Mouse (Mus musculus): ENCODE measurements around the gene Krt14. TPM values are rescaled to one million over a fixed set of nuclear protein-coding genes. Genes with fewer than 3 reads are reported as not detected.

Krt14 gene
- polyA plus RNA-seq, 1 experiment from 2014 or later = 0.36 TPM

Other genes with a start within 250 kb of the Krt14 start
- gene Krtap29-1, start 228.5 kb downstream of the Krt14 start, polyA plus RNA-seq (2014; fragmentation: Nextera tagmentation; extraction: Ambion mirVana) = not detected in 2 replicates
- 0.24 TPM in 1 of 2 replicates, not detected in the other for gene Krtap16-1, start 221.0 kb downstream of the Krt14 start, polyA plus RNA-seq (2014; fragmentation: Nextera tagmentation; extraction: Ambion mirVana)
- gene Krtap17-1, start 213.6 kb downstream of the Krt14 start, polyA plus RNA-seq (2014; fragmentation: Nextera tagmentation; extraction: Ambion mirVana) = 0.56 and 0.86 TPM in 2 replicates
- not detected in 2 replicates for gene Krt33a, start 191.3 kb downstream of the Krt14 start, polyA plus RNA-seq (2014; fragmentation: Nextera tagmentation; extraction: Ambion mirVana)
- not detected in 2 replicates for gene Krt33b, start 177.7 kb downstream of the Krt14 start, polyA plus RNA-seq (2014; fragmentation: Nextera tagmentation; extraction: Ambion mirVana)
- gene Krt34, start 166.0 kb downstream of the Krt14 start, polyA plus RNA-seq (2014; fragmentation: Nextera tagmentation; extraction: Ambion mirVana) = not detected in 2 replicates
- gene Krt31, start 157.0 kb downstream of the Krt14 start, polyA plus RNA-seq (2014; fragmentation: Nextera tagmentation; extraction: Ambion mirVana) = not detected in 2 replicates
- gene Krt32, start 119.3 kb downstream of the Krt14 start, polyA plus RNA-seq (2014; fragmentation: Nextera tagmentation; extraction: Ambion mirVana) = not detected in 2 replicates
- not detected in 2 replicates for gene Krt35, start 111.3 kb downstream of the Krt14 start, polyA plus RNA-seq (2014; fragmentation: Nextera tagmentation; extraction: Ambion mirVana)
- gene Krt36, start 101.9 kb downstream of the Krt14 start, polyA plus RNA-seq (2014; fragmentation: Nextera tagmentation; extraction: Ambion mirVana) = not detected in 2 replicates
- gene Krt13, start 86.0 kb downstream of the Krt14 start, polyA plus RNA-seq (2014; fragmentation: Nextera tagmentation; extraction: Ambion mirVana) = not detected in 2 replicates
- not detected in 2 replicates for gene Krt15, start 71.6 kb downstream of the Krt14 start, polyA plus RNA-seq (2014; fragmentation: Nextera tagmentation; extraction: Ambion mirVana)
- gene Krt19, start 58.9 kb downstream of the Krt14 start, polyA plus RNA-seq (2014; fragmentation: Nextera tagmentation; extraction: Ambion mirVana) = 0.46 and 0.51 TPM in 2 replicates
- gene Krt9, start 14.3 kb downstream of the Krt14 start, polyA plus RNA-seq (2014; fragmentation: Nextera tagmentation; extraction: Ambion mirVana) = 0.08 TPM in 1 of 2 replicates, not detected in the other
- not detected in 2 replicates for gene Krt16, start 41.4 kb upstream of the Krt14 start, polyA plus RNA-seq (2014; fragmentation: Nextera tagmentation; extraction: Ambion mirVana)
- gene Krt17, start 53.5 kb upstream of the Krt14 start, polyA plus RNA-seq (2014; fragmentation: Nextera tagmentation; extraction: Ambion mirVana) = 0.22 TPM in 1 of 2 replicates, not detected in the other
- gene Krt42, start 62.3 kb upstream of the Krt14 start, polyA plus RNA-seq (2014; fragmentation: Nextera tagmentation; extraction: Ambion mirVana) = not detected in 2 replicates
- gene Eif1, start 112.3 kb upstream of the Krt14 start, polyA plus RNA-seq (2014; fragmentation: Nextera tagmentation; extraction: Ambion mirVana) = 1,262 and 1,333 TPM in 2 replicates
- gene Gast, start 126.9 kb upstream of the Krt14 start, polyA plus RNA-seq (2014; fragmentation: Nextera tagmentation; extraction: Ambion mirVana) = not detected in 2 replicates
- gene Hap1, start 148.6 kb upstream of the Krt14 start, polyA plus RNA-seq (2014; fragmentation: Nextera tagmentation; extraction: Ambion mirVana) = 71.6 and 93.7 TPM in 2 replicates
- 43.0 and 58.9 TPM in 2 replicates for gene Jup, start 190.2 kb upstream of the Krt14 start, polyA plus RNA-seq (2014; fragmentation: Nextera tagmentation; extraction: Ambion mirVana)
- 18.9 and 21.1 TPM in 2 replicates for gene P3h4, start 207.3 kb upstream of the Krt14 start, polyA plus RNA-seq (2014; fragmentation: Nextera tagmentation; extraction: Ambion mirVana)
- gene Fkbp10, start 208.1 kb upstream of the Krt14 start, polyA plus RNA-seq (2014; fragmentation: Nextera tagmentation; extraction: Ambion mirVana) = 7.2 and 32.8 TPM in 2 replicates
- 107 and 109 TPM in 2 replicates for gene Nt5c3b, start 234.3 kb upstream of the Krt14 start, polyA plus RNA-seq (2014; fragmentation: Nextera tagmentation; extraction: Ambion mirVana)
- gene Klhl10, start 234.4 kb upstream of the Krt14 start, polyA plus RNA-seq (2014; fragmentation: Nextera tagmentation; extraction: Ambion mirVana) = 0.68 and 1.1 TPM in 2 replicates

Data from neural tube, embryonic 14.5 days (tissue).